Mouse (Mus musculus): ENCODE measurements at regions not wholly inside any gene's neighbourhood (a gene's known extent, or its start where the extent isn't known, plus 50 kb on each side); places are given as distances from the start of the nearest gene placed in this dataset.

- no peak for TF ChIP-seq POLR2A (IDR thresholded peaks at IDR 0.05; ENCODE audit: borderline replicate concordance, extremely low read depth, insufficient read depth, insufficient read length, poor library complexity, severe bottlenecking)
- TF ChIP-seq CTCF (IDR thresholded peaks at IDR 0.05; ENCODE audit: borderline replicate concordance, extremely low read depth, insufficient read depth, insufficient read length) = no peak
Observed at GRCm38 (mm10) chr17:64206196-64206718, 125.5 kb downstream of the Pja2 start.
